Mouse (Mus musculus) stomach, embryonic 16.5 days (tissue): Measurements from ENCODE around the gene Napa. TPM values are rescaled to one million over a fixed set of nuclear protein-coding genes. Genes with fewer than 3 reads are reported as not detected.

Experiments
- ATAC-seq: fragments of 200-750 bp; cut with Nextera tagmentation; 2 replicates; pipeline ENCODE4 v1.8.0; 2017; ENCODE audit warnings: moderate number of reproducible peaks, moderate TSS enrichment; ENCODE audit not compliant: insufficient read depth, low FRiP score
- H3K27ac ChIP-seq: fragments of 300-500 bp; sonication (generic); 2 replicates; pipeline ENCODE4 v1.5.1; 2014; ENCODE audit warnings: low read length
- H3K27me3 ChIP-seq: fragments of 300-500 bp; sonication (generic); 2 replicates; pipeline ENCODE4 v1.6.1; 2014; ENCODE audit warnings: low read length, control low read depth, mixed read lengths; ENCODE audit not compliant: control insufficient read depth, insufficient read depth
- H3K36me3 ChIP-seq: fragments of 300-500 bp; sonication (generic); 2 replicates; pipeline ENCODE4 v1.6.1; 2014; ENCODE audit warnings: low read length; ENCODE audit not compliant: control insufficient read depth, insufficient read depth
- H3K4me1 ChIP-seq: fragments of 300-500 bp; sonication (generic); 2 replicates; pipeline ENCODE4 v1.6.1; 2014; ENCODE audit warnings: low read length, control low read depth, mixed read lengths; ENCODE audit not compliant: control insufficient read depth, insufficient read depth
- H3K4me2 ChIP-seq: fragments of 300-500 bp; sonication (generic); 2 replicates; pipeline ENCODE4 v1.6.1; 2014; ENCODE audit warnings: low read depth, low read length, mixed read lengths
- H3K4me3 ChIP-seq: fragments of 300-500 bp; sonication (generic); replicated peaks from 2 replicates; pipeline ENCODE4 v1.5.1; 2014; ENCODE audit warnings: mild to moderate bottlenecking, low read length
- H3K9ac ChIP-seq: fragments of 300-500 bp; sonication (generic); 2 replicates; pipeline ENCODE4 v1.6.1; 2014; ENCODE audit warnings: low read length
- H3K9me3 ChIP-seq: fragments of 300-500 bp; sonication (generic); replicated peaks from 2 replicates; pipeline ENCODE4 v1.6.1; 2016; ENCODE audit warnings: low read length, control low read depth; ENCODE audit not compliant: control insufficient read depth
- WGBS: fragments of 180-500 bp; shearing (Covaris S2); extraction: QIAGEN DNeasy Blood & Tissue Kit; methylation state at CpG from one replicate; pipeline ENCODE4 v1.1.7; 2014; 5-methylcytosine and 5-hydroxymethylcytosine counted together
- polyA plus RNA-seq: library from polyadenylated mRNA; unstranded; fragments of >200 nt; fragmentation: Nextera tagmentation; extraction: Ambion mirVana; gene quantifications from 2 replicates; pipeline ENCODE4 v1.2.1, GENCODE M21; 2015

Napa gene
- polyA plus RNA-seq, 1 experiment from 2014 or later = 206 TPM

- H3K4me3 ChIP-seq = no peak overlapping the region
- no peaks in the 10 kb centered on the region for H3K9me3 ChIP-seq
- no peak overlapping the region for H3K9ac ChIP-seq
- H3K27ac ChIP-seq = no peak overlapping the region
- H3K4me2 ChIP-seq = no peak overlapping the region
- WGBS = 73% methylated on average over 9 of the region's 9 CpGs
- H3K27me3 ChIP-seq = no peaks in the 10 kb centered on the region
- no peak for ATAC-seq
- H3K36me3 ChIP-seq = no peaks in the 10 kb centered on the region
- peaks cover 13% of the 10 kb centered on the region for H3K4me1 ChIP-seq
Observed at GRCm38 (mm10) chr7:16125829-16126228, 27.6 kb downstream of the Napa start.

DNA sequence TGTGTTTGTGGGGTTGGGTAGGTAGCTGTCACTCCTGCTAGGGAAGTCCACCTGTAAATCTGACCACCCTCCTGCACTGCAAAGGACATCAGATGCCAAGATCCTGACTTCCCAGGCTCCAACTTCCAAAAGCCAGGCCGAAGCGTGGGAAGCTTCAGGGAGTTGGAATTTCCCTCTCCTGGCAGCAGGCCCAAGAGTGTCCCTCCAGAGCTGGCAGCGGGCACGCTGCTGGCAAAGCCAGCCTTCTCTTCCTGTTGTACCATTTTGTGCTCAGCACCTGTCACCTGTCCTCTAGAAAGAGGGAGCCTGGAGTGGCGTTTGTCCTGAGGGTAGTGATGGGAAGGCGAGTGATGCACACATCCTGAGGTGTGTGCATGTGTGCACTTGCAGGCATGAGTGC lies 30.1 kb downstream of the Napa start:
- H3K4me2 ChIP-seq = no peak overlapping the region
- H3K9me3 ChIP-seq = no peaks in the 10 kb centered on the region
- no peaks in the 10 kb centered on the region for H3K27me3 ChIP-seq
- WGBS = 75% methylated on average over 6 of the region's 6 CpGs
- H3K4me3 ChIP-seq = no peak overlapping the region
- no peak overlapping the region for H3K27ac ChIP-seq
- no peak overlapping the region for H3K9ac ChIP-seq
- ATAC-seq = no peak
- H3K4me1 ChIP-seq = peaks cover 31% of the 10 kb centered on the region
- H3K36me3 ChIP-seq = no peaks in the 10 kb centered on the region

GRCm38 (mm10) chr7:16128899-16129298 lies 30.6 kb downstream of the Napa start:
- Histone ChIP-seq H3K9ac (no peak overlapping the region), H3K36me3 (no peaks in the 10 kb centered on the region), H3K27ac (peak overlapping the region; percentile 69; the same call in 1 of the 2 replicates), H3K27me3 (no peaks in the 10 kb centered on the region), H3K9me3 (no peaks in the 10 kb centered on the region), H3K4me1 (peaks cover 31% of the 10 kb centered on the region), H3K4me2 (peak overlapping the region; percentile 83), H3K4me3 (no peak overlapping the region)
- no peak for ATAC-seq
- 67% methylated on average over 5 of the region's 5 CpGs for whole genome bisulfite sequencing

- H3K9ac ChIP-seq = peak within 1 kb of the TSS; percentile 81
- peak; percentile 87 for ATAC-seq
- no peaks in the 10 kb centered on the region for H3K9me3 ChIP-seq
- H3K4me3 ChIP-seq = peak within 1 kb of the TSS; percentile 61
- H3K27me3 ChIP-seq = no peaks in the 10 kb centered on the region
- no peaks in the 10 kb centered on the region for H3K36me3 ChIP-seq
- WGBS = 2% methylated on average over 12 of the region's 12 CpGs
- peak within 1 kb of the TSS; percentile 69 for H3K27ac ChIP-seq
- peaks cover 31% of the 10 kb centered on the region for H3K4me1 ChIP-seq
- peak within 1 kb of the TSS; percentile 83 for H3K4me2 ChIP-seq
Observed at GRCm38 (mm10) chr7:16129421-16129845, 31.2 kb downstream of the Napa start, which contains the start of gene Slc8a2. Gene Slc8a2, plus strand, starts transcription at chr7:16129826.

DNA sequence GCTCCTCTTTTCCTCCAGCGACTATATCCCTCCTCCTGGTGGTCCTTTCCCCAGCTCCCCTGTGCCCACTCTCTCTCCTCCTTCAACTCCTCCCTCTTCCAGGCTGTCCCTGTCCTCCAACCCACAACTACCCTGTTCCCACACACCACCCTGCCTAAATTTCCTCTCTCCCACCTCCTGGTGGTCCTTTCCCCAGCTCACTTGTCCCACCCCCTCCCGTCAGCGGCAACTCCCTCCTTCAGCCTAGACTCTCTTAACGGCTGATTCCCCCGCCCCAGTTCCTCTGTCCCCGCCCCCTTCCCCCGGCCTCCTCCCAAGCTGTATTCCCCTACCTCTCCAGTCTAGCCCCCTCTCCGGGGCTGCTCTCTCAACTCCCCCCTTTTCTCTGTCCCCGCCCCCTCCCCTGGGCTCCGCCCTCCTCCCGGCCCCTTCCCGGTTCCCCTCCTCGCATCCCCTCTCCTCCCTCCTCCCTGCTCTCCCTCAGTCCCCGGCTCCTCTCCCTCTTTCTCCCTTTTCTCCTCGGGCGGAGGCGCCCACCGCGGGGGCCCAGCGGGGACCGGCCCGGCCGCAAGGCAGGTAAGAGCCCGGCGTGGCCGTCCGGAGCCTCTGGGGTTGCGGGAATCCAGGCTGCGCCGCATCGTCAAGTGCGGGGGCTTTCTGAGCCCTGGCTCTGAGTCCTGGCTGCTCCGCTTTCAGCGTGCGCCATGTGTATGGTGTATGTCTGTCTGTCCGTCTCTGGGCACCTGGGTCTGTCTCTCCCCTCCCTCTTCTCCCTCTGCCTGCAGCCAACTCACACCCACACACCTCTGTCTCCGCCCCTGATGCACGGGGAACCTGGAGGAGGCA lies 31.8 kb downstream of the Napa start:
- peak overlapping the region; percentile 69 for H3K27ac ChIP-seq
- peak overlapping the region; percentile 83 for H3K4me2 ChIP-seq
- WGBS = 2% methylated on average over 36 of the region's 38 CpGs

DNA sequence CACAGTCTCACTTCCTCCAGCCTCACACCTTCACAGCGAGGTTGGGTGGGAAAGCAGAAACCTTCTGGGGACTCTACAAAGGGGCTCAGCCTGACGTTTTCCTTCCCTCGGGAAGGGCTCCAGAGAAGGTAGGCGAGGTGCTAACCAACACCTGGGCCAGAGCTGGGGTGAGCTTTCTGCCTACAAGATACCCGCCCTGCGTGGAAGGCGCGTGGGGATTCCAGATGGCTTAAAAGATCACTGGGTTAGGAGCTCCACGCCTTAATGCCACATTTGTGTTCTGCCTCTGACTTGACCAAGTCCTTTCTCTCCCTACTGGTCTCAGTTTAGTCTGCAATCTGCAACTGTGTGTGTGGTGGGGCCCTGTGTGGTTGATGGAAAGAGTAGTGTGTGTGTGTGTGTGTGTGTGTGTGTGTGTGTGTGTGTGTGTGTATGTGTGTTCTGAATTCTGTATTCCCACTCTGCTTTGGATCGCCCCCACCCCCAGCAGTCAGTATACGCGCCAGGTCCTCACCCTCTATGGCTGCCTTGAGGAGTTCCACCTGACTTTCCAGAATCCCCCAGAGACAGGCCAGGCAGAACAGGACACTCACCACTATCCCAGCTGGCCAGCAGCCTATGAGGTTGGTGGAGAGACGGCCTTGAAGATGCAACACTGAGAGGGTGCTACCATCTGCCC lies 32.8 kb downstream of the Napa start:
- ATAC-seq = no peak
- Histone ChIP-seq H3K9me3 (no peaks in the 10 kb centered on the region), H3K4me3 (peak overlapping the region; percentile 61), H3K27me3 (no peaks in the 10 kb centered on the region), H3K9ac (peak overlapping the region; percentile 81; the same call in 1 of the 2 replicates), H3K4me1 (peaks cover 31% of the 10 kb centered on the region), H3K4me2 (peak overlapping the region; percentile 83), H3K27ac (0 out of 2 replicates have a peak overlapping the region, but pooled peaks have one; percentile 2), H3K36me3 (no peaks in the 10 kb centered on the region)
- WGBS = 24% methylated on average over 13 of the region's 13 CpGs

More for the DNA sequence above, 31.8 kb downstream of the Napa start:
- Histone ChIP-seq H3K36me3 (no peaks in the 10 kb centered on the region), H3K27me3 (no peaks in the 10 kb centered on the region), H3K4me1 (peaks cover 31% of the 10 kb centered on the region), H3K4me3 (peak overlapping the region; percentile 61), H3K9me3 (no peaks in the 10 kb centered on the region), H3K9ac (peak overlapping the region; percentile 81)
- ATAC-seq = peak; percentile 88

DNA sequence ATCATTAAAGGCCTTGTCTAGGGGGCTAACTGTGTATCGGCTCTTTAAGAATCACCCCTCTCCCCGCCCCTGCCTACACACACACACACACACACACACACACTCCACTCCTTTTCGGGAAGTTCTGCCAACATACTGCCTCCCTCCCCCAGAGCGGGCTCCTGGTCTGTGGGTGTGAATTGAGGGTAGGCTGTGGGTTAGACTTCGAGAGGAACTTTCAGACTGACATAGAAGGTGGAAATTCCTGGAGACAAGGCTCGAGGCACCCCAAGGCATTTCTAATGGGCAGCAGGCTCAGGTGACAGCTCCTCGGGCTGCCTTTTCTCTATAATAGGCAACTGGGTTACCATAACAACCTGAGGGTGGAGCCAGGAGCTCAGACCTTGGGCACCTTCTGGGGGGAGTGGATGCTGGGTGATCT lies 33.9 kb downstream of the Napa start:
- no peaks in the 10 kb centered on the region for H3K9me3 ChIP-seq
- H3K4me3 ChIP-seq = no peak overlapping the region
- H3K36me3 ChIP-seq = no peaks in the 10 kb centered on the region
- ATAC-seq = no peak
- 0 out of 2 replicates have a peak overlapping the region, but pooled peaks have one; percentile 8 for H3K9ac ChIP-seq
- H3K27me3 ChIP-seq = no peaks in the 10 kb centered on the region
- peaks cover 31% of the 10 kb centered on the region for H3K4me1 ChIP-seq
- 7% methylated on average over 7 of the region's 7 CpGs for WGBS
- no peak overlapping the region for H3K27ac ChIP-seq
- peak overlapping the region; percentile 14; the same call in 1 of the 2 replicates for H3K4me2 ChIP-seq

GRCm38 (mm10) chr7:16132926-16133325 lies 34.7 kb downstream of the Napa start:
- Histone ChIP-seq H3K4me1 (peaks cover 31% of the 10 kb centered on the region), H3K27me3 (no peaks in the 10 kb centered on the region), H3K4me3 (no peak overlapping the region), H3K27ac (no peak overlapping the region), H3K9me3 (no peaks in the 10 kb centered on the region), H3K4me2 (no peak overlapping the region), H3K36me3 (no peaks in the 10 kb centered on the region), H3K9ac (no peak overlapping the region)
- ATAC-seq = no peak
- 57% methylated on average over 3 of the region's 3 CpGs for WGBS

DNA sequence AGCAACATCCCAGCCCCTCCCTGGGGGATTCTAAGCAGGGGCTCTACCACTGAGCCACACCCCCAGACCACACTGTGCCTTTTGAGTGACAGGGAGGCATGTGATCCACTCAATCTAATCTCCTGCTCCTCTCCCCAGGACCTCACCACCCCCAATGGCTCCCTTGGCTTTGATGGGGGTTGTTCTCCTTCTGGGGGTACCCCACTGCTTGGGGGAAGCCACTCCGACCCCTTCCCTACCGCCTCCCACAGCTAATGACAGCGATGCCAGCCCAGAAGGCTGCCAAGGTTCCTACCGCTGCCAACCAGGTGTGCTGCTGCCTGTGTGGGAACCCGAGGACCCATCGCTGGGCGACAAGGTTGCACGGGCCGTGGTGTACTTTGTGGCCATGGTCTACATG lies 35.4 kb downstream of the Napa start:
- no peak for ATAC-seq
- Histone ChIP-seq H3K27ac (no peak overlapping the region), H3K27me3 (no peaks in the 10 kb centered on the region), H3K9ac (no peak overlapping the region), H3K4me1 (peaks cover 31% of the 10 kb centered on the region), H3K36me3 (no peaks in the 10 kb centered on the region), H3K4me2 (no peak overlapping the region), H3K4me3 (no peak overlapping the region), H3K9me3 (no peaks in the 10 kb centered on the region)
- WGBS = 89% methylated on average over 9 of the region's 9 CpGs
